Mouse (Mus musculus) induced T-regulatory cell, adult 2 months (primary cell): ENCODE measurements around the gene Setd4.

Source experiments
- DNase-seq: peaks from one replicate; pipeline ENCODE4 v3.0.0-alpha.2; 2012; ENCODE audit warnings: low read depth

Gene Setd4

DNA sequence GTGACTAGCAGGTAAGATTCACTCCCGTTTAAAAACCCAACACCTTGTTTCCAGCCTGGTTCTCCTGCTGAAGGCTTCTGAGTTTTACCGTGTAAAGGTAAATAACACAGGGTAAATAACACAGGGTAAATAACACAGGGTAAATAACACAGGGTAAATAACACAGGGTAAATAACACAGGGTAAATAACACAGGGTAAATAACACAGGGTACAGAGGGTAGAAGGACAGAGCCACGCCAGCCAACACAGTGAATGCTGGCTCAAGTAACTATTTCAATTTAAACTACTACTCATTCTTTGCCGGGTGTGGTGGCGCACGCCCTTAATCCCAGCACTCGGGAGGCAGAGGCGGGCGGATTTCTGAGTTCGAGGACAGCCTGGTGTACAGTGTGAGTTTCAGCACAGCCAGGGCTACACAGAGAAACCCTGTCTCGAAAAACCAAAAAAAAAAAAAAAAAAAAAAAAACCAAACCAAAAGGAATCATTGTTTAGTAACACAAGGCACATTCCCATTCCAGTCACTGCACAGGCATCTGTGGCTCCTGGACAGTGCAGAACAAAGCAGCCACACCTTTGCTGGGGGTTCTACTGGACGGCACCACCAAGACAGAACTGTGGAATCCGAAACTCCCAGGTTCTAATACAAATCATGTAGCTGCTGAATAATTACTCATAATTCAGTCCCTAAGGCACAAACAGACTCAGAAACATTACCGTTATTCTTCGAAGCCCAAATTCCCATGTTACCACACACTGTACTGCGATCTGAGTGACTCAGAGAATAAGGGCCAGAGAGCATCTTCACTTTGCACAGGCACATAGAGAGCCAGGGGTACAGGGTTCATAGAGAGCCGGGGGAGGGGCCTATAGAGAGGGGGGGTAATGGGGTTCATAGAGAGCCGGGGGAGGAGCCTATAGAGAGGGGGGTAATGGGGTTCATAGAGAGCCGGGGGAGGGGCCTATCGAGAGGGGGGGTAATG, 12.1 kb downstream of the Setd4 start:
- no peak for DNase-seq

DNA sequence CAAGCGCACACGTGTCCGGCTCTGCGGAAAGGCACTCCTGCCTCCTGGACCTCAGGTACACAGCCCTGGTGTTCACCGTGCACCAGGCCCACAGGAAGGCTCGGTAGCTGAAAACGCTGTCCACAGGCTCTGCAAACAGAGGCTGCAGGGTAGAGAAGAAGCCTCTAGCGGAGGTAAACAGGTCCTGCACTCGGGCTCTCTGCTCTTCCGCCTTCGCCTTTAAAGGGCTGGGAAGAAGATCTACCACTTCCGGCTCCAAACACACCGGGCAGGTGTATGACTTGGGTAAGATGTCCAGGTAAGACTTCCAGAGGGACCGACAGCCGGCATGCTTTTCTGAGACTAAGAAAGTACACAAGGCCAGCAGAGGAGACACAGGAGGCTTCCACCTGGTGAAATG, 12.9 kb downstream of the Setd4 start:
- DNase-seq, result no peak

DNA sequence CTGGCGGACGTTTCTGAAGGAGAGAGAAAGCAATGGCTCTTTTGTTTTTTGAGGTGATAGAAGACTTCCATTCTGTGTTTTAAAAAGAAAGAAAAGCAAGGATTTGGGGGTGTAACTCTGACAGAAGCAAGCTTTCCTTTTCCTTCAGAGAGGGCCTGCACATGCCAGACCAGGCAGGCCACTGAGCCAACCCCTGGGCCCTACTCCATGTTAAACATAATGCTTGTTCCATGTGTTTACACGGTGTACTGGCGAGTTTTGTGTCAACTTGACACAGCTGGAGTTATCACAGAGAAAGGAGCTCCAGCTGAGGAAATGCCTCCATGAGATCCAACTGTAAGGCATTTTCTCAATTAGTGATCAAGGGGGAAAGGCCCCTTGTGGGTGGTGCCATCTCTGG, 15.6 kb downstream of the Setd4 start:
- DNase-seq, result no peak

DNA sequence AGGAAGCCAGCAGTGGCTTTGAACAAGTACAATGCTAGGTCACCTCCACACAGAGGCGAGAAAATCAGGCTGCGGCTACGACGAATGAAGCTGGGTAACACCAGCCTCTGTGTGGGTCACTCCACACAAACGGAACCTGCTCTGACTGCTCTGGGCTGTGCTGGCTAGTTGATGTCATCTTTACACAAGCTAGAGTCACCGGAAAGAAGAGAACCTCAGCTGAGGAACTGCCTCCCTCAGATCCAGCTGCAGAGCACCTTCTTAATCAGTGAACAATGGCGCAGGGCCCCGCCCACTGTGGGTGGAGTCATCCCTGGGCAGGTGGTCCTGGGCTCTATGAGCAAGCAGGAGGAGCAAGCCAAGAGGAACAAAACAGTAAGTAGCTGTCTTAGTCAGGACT, 17.5 kb downstream of the Setd4 start:
- peak; percentile 79 for DNase-seq

DNA sequence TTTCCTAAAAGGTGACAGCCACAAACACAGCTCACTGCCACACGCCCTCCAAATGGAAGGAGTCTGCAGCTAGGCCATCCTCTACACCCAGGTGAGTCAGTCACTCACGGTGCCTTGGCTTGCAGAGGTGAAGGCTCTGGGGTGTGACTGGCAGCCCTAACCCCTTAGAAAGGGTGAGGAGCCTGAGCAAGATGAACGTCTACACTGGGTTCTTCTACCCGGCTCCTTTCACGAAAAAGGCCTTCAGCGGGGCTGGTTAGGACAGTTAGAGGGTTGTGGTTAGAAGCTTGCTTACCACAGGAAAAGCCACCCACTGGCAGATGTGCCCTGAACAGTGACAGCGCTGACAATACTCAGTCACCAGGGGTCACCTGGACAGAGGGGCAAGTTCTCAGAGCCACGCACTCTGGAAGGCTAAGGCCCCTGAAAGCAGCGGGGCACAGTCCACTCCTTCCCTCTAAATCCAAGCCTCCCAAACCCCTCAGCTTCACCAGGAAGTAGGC, 18.1 kb downstream of the Setd4 start:
- peak; percentile 79 for DNase-seq

DNA sequence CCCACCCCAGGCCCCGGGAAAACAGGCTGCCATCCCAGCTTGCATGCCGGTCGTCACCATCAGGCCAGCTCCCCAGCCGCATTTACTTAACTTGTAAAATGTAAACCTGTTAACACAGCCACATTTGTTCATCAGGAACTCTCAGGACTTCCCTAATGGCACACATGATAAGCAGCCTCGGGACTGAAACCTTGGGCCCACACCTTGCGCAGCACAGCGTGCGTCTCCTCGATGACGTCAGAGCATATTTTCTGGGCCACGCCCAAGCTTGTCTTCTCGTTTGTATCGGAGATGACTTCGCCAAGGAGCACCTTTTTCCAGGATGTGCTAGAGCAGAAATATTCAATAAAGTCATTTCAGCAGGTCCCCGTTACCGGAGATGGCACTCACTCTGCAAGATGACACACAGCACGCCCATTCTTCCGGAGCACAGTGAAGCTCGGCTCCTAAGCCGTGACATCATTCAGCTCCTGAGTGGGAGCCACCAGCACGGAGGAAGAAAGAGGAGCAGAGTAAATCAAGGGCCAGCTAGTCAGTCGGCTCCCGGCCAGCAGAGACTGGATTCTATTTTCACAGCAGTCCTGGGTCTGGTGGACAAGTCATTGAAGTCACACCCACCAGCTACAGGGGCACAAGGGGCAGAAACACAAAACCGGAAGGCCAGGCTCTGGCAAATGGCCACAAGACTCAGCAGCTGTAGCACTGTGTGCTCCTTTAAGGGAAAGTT, 18.7 kb downstream of the Setd4 start:
- peak; percentile 62 for DNase-seq

DNA sequence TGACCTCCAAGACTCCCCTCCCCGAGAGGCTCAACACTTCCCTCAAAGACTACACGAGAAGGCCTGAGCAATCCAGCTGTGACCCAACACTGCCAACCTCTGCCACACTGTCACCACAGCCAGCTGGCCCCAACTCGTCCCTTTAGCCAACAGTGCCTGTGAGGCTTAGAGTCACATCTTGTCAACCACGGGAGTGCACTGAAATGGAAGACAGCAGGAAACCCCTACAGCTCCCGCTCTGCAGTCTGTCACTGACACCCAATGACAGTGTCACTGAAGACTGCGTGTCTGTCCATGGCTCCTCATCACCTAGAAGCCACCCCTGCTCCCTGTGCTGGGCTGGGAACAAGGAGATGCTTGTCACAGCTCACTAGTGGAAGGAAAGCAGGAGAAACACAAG, 22.7 kb downstream of the Setd4 start:
- no peak for DNase-seq

DNA sequence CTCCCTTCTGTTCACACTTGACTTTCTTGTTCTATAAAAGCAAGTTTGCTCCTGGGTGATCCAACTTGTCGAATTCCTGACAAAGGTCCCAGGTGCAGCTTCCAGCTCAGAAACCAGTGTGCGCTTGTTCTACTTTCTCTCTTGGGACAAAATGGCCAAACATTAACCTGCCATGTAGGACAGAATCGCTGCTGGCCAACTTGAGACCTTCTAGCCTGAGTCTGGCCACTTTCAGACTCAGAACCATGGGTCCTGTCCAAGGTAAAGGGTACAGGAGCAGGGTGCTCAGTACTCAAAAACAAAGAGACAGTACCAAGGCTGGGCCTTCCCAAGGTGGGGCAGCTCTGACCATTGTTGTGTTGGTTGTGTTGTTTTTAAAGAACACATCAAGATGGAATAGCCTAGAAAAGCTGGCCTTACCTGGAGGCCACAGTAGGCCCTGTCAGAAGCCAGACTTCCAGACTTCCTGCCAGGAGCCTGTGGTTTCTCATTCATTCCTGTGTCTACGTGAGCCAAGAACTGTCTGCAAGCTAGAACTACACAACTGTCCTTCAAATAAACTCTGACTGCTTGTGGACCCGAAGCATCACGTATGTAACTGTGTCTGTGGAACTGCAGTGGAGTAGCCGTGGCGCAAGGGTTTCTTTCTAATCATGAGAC, 25.4 kb downstream of the Setd4 start:
- DNase-seq, result no peak

DNA sequence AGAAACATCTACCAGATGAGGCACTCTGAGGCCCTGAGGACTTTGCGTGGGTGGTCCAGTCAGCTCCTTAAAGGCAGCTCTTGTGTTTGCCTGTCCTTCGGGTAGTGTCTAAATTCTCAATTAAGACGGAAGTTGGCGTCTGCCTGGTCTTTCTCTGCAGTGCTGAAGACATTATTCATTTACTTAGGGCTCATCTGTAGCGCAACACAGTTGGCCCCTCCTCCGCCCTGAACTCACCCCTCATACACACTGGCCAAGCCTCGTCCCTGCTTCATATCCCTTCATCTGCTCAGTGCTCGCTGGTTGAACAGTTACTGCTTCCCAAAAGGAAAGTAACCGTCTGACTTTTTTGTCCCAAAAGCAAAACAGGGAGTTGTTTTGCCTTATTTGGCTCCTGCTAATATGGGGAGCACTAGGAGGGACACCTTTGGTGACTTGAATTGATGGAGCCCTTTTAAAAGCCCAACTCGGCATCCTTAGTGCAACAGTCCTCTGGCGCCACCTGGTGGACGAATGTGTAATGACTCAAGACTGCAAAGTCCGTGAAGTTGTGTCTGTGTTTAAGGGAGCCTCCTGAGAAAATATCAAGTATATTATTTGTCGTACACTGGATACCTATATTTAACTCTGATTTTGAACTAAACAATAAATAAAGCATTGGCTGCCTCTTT, 27.3 kb downstream of the Setd4 start:
- DNase-seq, result peak; percentile 91

DNA sequence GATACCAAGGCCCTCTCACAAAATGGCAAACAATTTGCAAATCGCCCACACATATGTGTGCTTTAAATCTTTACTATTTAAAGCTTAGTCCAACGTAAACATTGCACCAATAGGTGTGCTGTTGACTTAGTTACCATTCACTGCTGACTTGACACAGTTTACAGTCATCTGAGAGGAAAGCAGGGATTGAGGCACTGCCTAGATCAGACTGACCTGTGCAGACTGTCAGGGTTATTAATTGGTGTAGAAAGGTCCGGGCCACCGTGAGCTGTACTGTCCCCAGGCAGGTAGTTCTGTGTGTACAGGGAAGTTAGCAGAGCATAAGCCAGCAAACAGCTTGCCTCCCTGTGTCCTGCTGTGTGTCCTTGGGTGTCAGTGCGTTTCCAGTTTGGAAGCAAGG, 28.3 kb downstream of the Setd4 start:
- DNase-seq, result peak; percentile 18

DNA sequence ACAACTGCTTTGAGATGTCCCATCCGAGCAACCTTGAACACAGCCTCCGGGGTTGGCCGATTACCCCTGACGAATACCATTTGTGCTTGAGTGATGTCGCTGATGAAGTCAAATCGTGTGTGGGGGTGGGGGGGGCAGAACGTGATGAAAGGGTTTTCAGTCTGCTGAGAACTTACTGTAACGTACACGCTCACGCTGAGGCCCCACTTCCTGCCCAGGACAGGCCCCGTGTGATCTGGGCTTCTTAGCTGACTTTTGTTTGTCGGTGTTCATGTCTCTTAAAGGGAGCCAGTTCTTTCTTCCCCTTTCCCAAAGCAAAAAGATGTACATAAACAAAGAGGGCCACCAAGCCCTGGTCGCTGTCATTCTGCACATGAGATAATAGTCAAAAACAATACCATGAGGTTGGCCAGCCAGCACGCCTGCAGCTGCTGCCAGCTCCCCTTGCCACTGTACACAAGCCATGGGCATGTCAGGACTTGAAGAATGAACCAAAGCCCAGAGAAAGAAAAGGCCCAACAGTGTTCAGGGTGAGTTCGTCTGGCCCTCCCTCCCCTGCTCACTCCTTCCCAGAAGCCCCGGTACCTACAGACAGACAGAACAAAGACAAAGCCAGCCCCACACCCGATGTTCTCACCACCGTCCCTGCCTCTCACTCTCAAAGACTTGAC, 29.2 kb downstream of the Setd4 start:
- peak; percentile 88 for DNase-seq

DNA sequence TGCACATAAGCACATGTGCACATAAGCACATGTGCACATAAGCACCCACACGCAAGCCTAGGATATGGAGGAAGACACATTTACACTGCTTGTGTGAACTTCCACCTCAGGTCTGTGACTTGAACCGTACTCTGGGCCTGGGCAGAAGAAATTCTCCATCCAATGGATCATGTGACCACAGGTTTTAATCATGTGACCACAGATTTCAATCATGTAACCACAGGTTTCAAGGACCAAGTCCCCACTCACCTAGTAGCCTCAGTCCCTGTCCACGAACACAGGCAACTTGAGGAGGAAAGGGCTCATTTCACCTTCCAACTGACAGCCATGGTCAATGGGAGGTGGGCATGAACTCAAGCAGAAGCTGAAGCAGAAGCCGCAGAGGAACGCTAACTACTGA, 30.4 kb downstream of the Setd4 start:
- peak; percentile 21 for DNase-seq

DNA sequence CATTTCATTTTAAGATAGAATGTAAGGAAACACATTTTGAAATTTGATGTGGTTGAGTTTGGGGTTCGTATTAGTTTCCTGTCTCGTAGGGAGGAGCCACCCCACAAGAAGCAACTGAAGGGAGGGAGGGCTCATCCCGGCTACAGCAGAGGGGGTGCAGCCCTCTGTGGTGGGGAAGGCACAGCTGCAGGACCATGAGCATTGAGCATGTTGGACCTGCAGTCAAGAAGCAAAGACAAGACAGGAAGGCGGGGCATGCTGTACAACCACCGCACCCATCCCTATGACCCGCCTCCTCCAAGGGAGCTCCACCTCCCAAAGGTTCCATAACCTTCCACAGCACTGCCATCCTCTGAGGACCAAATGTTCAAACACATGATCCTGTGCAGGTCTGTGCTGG, 31.5 kb downstream of the Setd4 start:
- DNase-seq, result peak; percentile 56

DNA sequence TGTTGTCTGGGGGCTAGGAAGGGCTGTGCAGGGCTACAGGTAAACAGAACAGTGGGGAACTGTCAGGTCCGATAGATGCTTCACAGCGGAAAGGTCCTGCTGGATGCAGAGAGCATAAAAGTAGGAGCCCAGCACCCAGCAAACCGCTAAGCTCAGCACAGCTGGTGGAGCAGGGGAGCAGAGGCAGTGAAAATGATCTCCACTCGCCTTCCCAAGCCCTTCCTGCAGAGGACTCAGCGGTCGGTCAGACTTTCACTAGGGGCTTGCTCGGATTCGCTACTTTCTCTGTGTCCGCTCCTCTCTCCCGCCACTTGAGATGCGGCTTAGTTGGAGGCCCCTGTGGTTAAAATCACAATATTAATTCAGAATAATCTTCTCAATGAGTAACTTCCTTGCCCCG, 45.4 kb downstream of the Setd4 start:
- no peak for DNase-seq

DNA sequence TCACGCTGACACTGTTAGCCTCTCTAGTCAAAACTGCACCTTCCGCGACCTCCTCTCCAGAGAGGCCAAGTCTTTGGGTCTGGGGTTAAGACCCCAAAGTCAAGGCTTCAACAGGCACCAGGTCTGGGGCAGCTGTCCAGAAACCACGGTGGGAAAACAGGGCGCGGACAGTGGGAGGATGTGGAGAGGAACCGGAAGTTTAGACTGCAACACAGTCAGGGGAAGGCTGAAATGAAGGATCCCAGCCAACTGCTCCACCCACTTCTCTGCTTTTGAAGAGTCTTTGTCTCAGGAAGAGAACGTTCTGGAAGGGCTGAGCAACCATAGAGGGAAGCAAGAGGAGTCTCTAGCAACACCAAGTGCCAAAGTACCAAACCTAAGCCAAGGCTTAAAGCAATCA, 46.2 kb downstream of the Setd4 start:
- DNase-seq, result no peak

DNA sequence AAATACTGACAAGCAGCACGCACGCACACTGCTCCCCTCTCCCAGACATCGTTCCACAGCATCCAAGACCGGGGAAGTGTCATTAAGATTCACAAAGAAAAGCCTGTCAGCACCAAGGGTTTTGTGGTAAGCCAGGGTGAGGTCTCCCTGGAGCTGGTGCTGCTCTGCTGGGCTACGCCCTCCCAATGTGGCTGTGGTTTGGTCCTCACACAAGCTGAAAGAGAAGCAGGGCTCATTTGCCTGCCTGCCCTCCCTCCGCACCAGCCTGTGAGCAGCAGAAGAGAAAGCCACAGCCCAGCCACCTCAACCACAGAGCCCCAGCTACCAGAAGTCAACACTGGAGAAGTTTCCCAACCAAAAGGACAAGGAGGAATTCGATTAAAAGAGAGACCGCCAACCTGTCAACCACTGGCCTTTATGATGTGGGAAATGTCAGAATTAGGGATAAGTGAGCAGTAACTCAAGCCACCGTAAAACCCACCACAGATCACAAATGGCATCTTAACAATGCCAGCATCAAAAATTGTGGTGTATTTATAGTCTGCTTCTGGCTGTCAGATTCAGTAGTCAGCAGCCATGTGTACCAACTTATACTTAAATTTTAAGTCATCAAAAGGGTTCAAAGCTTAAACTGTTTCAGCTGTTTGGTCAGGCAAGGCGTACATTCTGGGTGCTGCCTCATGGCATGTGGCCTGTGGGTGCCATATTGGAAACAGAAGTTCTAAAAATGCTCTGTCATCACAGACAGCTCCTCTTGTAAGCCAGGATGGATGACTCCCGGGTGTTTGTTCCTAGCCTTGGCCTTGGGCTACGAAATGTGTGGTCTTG, 51.0 kb downstream of the Setd4 start:
- peak; percentile 67 for DNase-seq

DNA sequence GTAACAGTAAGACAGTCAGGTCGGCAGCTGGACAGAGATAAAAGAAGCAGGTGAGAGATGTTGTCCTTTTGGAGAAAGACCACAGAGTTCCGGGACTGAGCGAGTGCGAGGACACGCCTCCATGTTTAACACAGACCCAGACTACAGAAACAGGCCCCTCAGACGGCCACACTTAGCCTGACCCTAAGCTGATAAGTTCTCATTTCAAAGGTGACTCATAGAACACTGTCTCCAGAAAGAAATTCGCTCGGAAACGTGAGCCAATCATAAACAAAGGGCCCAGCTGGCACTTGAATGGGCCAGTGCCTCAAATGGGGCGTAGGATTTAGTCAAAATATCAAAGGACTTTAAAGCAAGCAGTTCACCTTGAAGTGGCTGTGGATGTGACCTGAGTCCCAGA, 54.6 kb downstream of the Setd4 start:
- no peak for DNase-seq

DNA sequence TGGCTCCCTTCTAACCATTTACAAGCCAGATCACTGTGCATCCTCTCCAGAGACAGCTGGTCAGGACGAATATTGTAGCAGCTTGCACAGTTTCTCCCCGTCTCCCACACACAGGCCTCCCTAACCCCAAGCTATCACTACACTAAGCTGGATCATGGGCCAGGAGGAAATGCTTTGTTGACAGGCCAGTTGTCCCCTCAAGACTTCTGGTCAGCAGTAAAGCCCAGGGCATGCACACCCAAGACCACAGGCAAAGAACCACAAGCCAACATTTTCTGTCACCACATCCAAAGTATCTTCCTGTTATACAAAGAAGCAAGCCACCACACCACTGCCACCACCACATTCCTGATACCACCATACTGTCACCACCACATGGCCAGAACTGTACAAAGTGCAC, 55.8 kb downstream of the Setd4 start:
- DNase-seq, result no peak

DNA sequence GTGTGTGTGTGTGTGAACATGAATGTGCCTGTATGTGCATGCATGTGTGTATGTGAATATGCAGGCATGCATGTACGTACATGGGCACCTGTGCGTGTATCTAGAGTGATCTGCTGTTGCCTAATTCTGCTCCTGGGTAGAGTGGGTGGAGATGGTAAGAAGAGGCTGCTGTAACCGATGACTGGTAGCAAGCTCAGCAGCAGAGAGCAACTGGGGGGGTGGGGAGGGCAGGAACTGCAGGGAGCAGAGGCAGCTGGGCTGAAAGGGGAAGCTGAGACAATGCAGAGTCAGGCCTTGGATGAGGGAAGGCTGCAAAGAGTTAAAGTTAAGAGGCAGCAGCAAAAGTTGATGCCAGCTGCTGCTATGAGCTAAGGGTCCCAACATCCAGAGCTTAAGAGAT, 56.7 kb downstream of the Setd4 start:
- DNase-seq, result no peak

DNA sequence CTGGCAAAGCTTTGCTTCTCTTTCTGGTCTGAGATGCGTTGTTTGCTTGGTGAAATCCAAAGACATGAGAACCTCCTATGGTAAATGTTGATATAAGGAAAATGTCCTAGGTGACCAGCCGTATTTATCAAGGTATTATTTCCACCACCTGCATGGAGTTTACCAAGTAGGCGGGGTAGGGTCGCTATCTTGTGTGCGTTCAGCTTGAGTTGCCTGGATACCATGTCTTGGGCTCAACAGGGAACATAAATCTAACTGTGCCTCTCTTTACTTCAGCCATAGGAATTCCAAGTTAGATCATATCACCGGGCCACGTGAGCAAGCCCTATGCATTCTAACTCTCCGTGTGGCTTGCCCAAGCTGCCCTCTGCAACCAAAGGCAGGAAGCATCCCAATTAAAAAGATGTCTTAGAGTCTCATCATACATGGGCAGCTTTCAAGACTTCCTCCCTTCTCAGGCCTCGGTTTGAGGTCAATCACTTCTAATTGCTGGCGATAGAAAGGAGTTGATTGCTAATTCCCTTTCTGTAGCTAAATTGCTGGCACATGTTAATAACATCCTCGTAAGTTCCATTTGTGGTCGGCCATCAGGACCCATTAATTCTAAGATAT, 57.4 kb downstream of the Setd4 start:
- DNase-seq, result no peak
